Mouse (Mus musculus): ENCODE data around the gene Sertad2.

The Sertad2 gene

GRCm38 (mm10) chr11:20644166-20644565 is 101.1 kb downstream of the Sertad2 start:
- no peak for DNase-seq (ENCODE audit: low read depth, low spot score)

DNA sequence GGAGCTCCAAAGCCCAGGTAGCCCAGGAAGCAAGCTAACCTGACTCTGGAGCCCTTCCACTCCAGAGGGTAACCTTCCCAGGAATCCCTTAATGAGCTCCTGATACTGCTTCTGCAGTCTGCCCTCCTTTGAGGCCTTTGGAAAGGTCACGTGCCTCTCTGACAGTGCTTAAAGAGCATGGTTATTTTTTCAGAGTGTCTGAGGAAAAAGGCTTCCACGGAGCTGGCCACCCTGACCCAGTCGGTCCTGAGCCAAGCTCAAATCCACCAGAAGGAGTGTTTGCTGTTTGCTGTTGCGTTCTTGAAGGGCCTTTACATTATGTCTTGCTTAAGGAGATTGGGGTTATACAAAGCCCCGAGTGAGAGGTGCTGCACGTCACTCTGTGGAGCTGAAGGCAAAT is 101.8 kb downstream of the Sertad2 start:
- DNase-seq (ENCODE audit: low read depth, low spot score), result no peak

DNA sequence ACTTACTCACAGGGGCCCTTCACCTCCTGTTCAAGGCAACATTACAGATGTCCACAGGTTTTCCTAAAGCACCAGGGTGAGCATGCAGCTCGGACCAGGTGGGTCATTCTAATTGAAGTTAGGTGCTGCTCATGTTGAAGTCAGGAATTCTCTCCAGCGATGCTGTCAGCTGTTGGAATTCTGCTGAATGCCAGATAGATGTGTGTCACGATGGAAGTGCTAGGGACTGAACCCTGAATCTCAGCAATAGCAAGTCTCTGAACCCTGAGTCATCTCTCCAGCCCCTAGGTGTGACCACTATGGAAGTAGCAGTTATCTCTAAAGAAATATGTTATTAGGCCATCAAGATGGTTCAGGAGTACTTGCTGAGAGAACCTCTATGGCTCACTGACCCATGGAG is 102.5 kb downstream of the Sertad2 start:
- DNase-seq (ENCODE audit: low read depth, low spot score), result no peak

GRCm38 (mm10) chr11:20646142-20646541 is 103.1 kb downstream of the Sertad2 start:
- DNase-seq (ENCODE audit: low read depth, low spot score), result no peak

DNA sequence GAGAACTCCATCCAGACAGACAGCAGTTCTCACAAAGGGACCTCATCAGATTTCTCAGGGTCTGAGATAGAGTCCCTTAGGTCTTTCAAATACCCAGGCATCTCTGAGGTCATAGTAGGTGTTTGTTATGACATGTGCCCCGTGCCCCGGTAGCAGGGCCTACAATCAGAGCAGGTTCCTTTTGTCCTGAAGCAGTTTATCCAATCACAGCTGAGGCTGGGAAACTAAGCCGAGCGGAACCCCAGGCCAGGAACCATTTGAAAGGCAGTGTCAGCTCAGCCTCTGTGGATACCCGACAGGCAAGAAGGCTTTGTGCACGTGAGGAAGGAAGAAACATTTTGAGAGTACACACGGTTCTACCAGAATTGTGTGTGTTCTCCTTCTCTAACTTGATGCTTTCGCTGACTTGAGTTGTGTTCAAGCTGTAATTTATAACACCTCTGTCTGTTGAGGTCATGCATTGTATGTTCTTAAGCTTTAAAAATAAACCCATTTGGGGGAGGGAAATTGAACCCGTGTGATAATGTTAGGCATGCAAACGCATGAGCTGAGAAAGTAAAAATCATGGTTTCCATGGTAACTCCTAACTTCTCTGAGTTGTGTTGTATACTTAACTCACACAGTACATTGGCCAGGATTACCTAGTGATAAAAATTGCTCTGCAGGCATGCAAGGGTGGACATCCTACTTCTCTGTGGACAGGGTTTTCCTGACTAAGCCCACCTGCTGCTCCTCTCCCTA is 104.1 kb downstream of the Sertad2 start:
- DNase-seq (ENCODE audit: low read depth, low spot score), result no peak

GRCm38 (mm10) chr11:20647902-20648625 is 105.0 kb downstream of the Sertad2 start:
- no peak for DNase-seq (ENCODE audit: low read depth, low spot score)

DNA sequence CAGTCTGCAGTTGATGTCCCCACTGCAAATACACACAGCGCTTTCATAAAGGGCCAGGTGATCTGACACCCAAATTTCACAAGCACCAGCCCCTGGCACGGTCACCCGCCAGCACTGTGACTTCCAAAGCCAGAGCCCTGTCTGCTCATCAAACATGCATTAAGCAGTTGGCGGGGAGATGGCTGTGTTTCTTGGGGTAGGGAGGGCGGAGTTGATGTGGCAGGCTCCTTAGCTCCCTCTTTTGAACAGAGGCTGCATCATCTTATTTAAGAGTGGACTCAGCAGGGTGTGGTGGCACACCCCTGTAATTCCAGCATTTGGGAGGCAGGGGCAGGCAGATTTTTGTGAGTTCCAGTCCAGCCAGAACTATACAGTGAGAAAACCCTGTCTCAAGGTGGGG is 106.4 kb downstream of the Sertad2 start:
- no peak for DNase-seq (ENCODE audit: low read depth, low spot score)

GRCm38 (mm10) chr11:20650006-20650639 is 107.1 kb downstream of the Sertad2 start:
- DNase-seq (ENCODE audit: low read depth, low spot score), result no peak

- no peak for DNase-seq (ENCODE audit: low read depth, low spot score)
Measured at GRCm38 (mm10) chr11:20651166-20651565, 108.1 kb downstream of the Sertad2 start.

DNA sequence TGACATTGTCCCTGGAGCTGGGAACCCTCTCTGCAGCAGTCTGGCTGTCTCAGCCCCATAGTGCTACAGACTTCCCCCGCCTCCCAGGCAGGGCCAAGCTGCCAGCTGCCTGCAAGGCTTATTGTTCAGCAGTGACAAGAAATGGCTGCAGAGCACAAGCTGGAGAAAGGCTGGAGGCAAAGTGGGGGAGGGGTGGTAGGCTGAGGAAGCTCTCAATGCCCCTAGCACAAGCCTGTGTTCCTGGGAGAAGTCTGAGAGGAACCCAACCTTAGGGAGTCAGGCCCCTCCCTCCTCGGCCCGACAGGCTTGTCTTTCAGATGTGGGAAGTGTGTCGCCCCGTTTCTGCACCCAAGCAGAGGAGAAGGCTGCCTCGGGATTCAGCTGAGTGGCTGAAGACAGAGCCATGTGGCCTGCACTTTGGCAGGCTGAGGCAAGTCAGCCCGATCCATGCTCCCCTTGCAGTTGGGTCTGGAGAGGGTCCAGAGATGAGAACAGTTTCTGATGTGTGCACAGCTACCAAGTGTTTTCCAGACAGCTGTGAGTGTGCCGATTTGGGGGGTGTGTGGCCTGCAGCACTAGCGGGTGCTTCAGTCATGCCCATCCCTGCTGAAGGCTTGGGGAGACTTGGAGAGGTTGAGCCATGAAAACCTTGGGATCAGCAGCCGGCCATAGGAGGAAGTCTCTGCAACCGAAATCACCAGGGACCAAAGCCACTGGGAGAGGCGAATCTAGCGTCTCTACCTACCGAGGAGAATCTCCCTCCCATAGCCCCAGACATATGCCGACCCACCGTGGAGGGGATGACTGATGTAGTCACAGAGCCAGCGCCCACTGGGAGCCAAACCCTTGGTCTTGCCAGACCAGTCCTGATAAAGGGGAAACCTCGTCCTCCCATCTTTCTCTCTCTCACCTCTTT is 113.0 kb downstream of the Sertad2 start:
- no peak for DNase-seq (ENCODE audit: low read depth, low spot score)

DNA sequence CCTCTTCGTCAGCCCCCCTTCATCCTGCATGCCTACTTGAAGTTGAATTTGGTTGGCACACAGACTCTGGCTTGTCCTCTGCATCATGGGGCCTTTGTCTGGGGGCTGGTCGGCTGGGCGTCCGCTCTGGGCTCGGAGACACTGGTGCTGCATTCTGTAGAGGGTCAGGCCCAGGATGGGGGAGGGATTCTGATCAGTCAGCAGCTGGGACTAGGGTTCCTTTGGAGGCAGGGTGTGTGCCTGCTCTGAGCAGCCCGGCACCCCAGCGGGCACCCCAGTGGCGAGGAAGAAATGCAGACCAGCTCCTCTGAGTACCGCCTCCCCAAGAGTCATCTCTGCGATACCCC is 113.6 kb downstream of the Sertad2 start:
- DNase-seq (ENCODE audit: low read depth, low spot score), result no peak

DNA sequence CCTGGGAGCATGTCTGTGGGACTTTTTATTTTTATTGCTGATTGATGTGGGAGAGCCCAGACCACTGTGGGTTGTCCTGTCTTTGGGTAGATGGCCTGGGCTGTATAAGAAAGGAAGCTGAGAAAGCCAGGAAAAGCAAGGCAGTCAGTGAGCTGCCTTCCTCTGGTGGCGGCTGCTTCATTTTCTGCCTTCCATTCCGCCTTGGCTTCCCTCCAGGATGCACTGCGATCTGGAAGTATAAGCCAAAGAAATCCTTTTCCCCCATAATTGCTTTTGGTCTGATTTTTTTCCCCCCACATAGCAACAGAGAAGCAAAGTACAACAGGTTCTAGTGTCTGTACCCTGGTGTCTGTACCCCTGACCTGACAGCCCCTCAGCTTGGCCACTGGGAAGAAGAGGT is 116.0 kb downstream of the Sertad2 start:
- no peak for DNase-seq (ENCODE audit: low read depth, low spot score)

GRCm38 (mm10) chr11:20660111-20661097 is 117.4 kb downstream of the Sertad2 start:
- no peak for DNase-seq (ENCODE audit: low read depth, low spot score)

DNA sequence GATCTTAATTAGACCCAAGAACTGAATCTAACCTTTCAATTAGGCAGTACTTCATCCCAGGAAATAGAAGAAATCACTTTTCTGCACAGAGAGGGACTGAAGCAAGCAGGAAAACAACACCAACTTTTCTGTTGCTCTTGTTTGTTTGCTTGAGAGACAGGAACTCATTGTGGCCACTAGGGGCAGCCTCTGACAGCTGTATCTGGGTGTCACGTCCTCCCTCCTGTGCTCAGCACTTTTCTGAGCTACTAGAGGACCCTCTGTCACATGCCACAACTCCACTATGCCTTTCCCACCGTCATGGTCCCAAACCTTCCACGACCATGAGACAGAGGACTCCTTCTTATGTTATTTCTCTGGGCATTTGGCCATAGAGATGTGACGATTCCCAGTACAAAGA is 118.6 kb downstream of the Sertad2 start:
- DNase-seq (ENCODE audit: low read depth, low spot score), result peak; percentile 56

- DNase-seq (ENCODE audit: low read depth, low spot score), result no peak
Measured at GRCm38 (mm10) chr11:20662811-20663210, 119.8 kb downstream of the Sertad2 start.

GRCm38 (mm10) chr11:20663580-20664198 is 120.6 kb downstream of the Sertad2 start:
- no peak for DNase-seq (ENCODE audit: low read depth, low spot score)

- DNase-seq (ENCODE audit: low read depth, low spot score), result no peak
Measured at GRCm38 (mm10) chr11:20664878-20665277, 121.8 kb downstream of the Sertad2 start.

DNA sequence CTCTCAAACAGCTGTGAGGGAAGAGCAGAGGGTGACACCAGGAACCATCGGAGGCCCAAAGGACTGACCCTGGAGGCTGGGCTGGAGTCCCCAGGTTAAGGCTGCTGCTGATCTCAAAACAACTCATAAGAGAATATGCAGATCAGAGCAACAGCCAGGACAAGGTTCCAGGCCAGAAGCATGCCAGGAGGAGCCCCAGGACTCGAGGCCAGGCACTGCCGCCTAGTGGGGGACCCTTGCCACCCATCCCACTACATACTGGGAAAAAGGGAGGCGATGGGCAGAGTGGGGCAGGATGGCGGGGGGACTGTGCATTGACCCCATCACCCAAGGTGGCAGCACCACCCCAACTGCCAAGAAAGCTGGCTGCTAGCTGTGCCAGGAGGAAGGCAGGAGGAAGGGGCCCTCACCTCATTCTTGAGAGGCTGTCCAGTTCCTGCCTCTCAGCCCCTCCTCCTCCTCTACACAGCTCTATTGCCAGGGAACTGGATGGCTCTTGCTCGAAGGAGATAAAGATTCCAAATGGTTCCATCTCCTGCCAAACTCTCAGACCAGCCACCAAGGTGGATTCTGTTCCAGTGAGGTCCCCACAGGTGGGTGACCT is 128.8 kb downstream of the Sertad2 start:
- DNase-seq (ENCODE audit: low read depth, low spot score), result no peak

DNA sequence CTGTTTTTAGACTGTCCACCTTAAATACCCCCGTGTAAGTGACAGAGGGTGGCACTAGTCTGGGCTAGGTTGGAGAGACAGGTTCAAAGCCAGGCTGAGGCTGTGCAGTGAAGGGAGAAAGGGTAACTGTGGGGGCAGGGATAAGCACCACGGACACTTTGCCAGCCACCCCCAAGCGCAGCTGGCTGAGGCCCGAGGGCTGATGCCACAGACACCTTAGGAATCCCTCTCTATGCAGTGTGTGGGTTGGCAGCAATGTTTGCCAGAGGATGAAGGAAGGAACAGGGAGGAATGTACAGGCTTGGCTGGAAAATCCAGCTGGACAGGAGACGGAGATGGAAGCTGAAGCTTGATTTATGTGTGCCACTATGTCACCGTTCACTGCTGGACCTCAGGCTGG is 129.5 kb downstream of the Sertad2 start:
- no peak for DNase-seq (ENCODE audit: low read depth, low spot score)

- DNase-seq (ENCODE audit: low read depth, low spot score), result no peak
Measured at GRCm38 (mm10) chr11:20679396-20679795, 136.3 kb downstream of the Sertad2 start.
